Mouse (Mus musculus) C2C12 (cell line): ENCODE data around the gene Timeless. TPM values are rescaled to one million over a fixed set of nuclear protein-coding genes. Genes with fewer than 3 reads are reported as not detected.

Experiments used
- H3K27me3 ChIP-seq: one replicate; pipeline ENCODE4 v1.6.1; 2011; ENCODE audit not compliant: control insufficient read depth, insufficient read depth, insufficient read length
- H3K36me3 ChIP-seq: one replicate; pipeline ENCODE4 v1.6.1; 2011; ENCODE audit not compliant: control insufficient read depth, insufficient read depth
- H3K4me3 ChIP-seq: one replicate; pipeline ENCODE4 v1.5.1; 2011; ENCODE audit warnings: mild to moderate bottlenecking, control low read depth; ENCODE audit not compliant: poor library complexity, insufficient read depth, severe bottlenecking
- H3K79me2 ChIP-seq: one replicate; pipeline ENCODE4 v1.6.1; 2011; ENCODE audit not compliant: control insufficient read depth, insufficient read depth
- H3K79me3 ChIP-seq: one replicate; pipeline ENCODE4 v1.6.1; 2011; ENCODE audit warnings: low read depth, control low read depth
- H3ac ChIP-seq: one replicate; pipeline ENCODE3; 2011; ENCODE audit warnings: low read depth; ENCODE audit not compliant: control insufficient read depth, insufficient read length
- CEBPB ChIP-seq: IDR thresholded peaks from one replicate; pipeline ENCODE4 v1.6.1; 2011; ENCODE audit warnings: low read depth, mild to moderate bottlenecking, control low read depth, moderate library complexity
- CTCF ChIP-seq: IDR thresholded peaks from one replicate; pipeline ENCODE4 v1.5.1; 2011; ENCODE audit not compliant: control insufficient read depth, insufficient read depth, insufficient read length
- FOSL1 ChIP-seq: IDR thresholded peaks from one replicate; pipeline ENCODE4 v1.8.0; 2011; ENCODE audit warnings: mild to moderate bottlenecking, low read length; ENCODE audit not compliant: poor library complexity, insufficient read depth, severe bottlenecking
- MAX ChIP-seq: IDR thresholded peaks from one replicate; pipeline ENCODE4 v1.6.1; 2011; ENCODE audit warnings: mild to moderate bottlenecking, control low read depth
- MYOD1 ChIP-seq: IDR thresholded peaks from one replicate; pipeline ENCODE4 v1.6.1; 2011; ENCODE audit warnings: low read depth; ENCODE audit not compliant: control insufficient read depth, insufficient read length
- MYOG ChIP-seq: IDR thresholded peaks from one replicate; pipeline ENCODE4 v1.6.1; 2011; ENCODE audit not compliant: control insufficient read depth, insufficient read length; ENCODE audit errors: extremely low read depth
- USF1 ChIP-seq: IDR thresholded peaks from one replicate; pipeline ENCODE4 v1.6.1; 2011; ENCODE audit warnings: low read depth, mild to moderate bottlenecking, control low read depth, moderate library complexity
- polyA plus RNA-seq: library from polyadenylated mRNA; unstranded; fragments of >200 nt; fragmentation: generic; extraction: Trizol; gene quantifications from one replicate; pipeline ENCODE4 v1.2.1, GENCODE M21; 2012; ENCODE audit warnings: missing spikeins

Gene Timeless
- polyA plus RNA-seq, 1 experiment, result 17.7 TPM

- Histone ChIP-seq H3K36me3 (peaks cover 67% of the 10 kb centered on the region), H3K4me3 (no peak overlapping the region), H3K79me3 (no peaks in the 10 kb centered on the region), H3K79me2 (no peaks in the 10 kb centered on the region), H3ac (no peak overlapping the region), H3K27me3 (no peaks in the 10 kb centered on the region)
- TF ChIP-seq MYOG (no peak), MYOD1 (no peak), FOSL1 (no peak), MAX (no peak), CTCF (no peak), USF1 (no peak), CEBPB (no peak)
Observed at GRCm38 (mm10) chr10:128243252-128243651, 11.4 kb downstream of the Timeless start.

GRCm38 (mm10) chr10:128244121-128244520 is 12.3 kb downstream of the Timeless start:
- H3ac ChIP-seq, result no peak overlapping the region
- H3K36me3 ChIP-seq, result peaks cover 72% of the 10 kb centered on the region
- H3K27me3 ChIP-seq, result no peaks in the 10 kb centered on the region
- H3K4me3 ChIP-seq, result no peak overlapping the region
- TF ChIP-seq FOSL1 (no peak), CEBPB (no peak), MYOG (no peak), MAX (no peak), CTCF (no peak), MYOD1 (no peak), USF1 (no peak)
- H3K79me3 ChIP-seq, result no peaks in the 10 kb centered on the region
- H3K79me2 ChIP-seq, result no peaks in the 10 kb centered on the region

- Histone ChIP-seq H3K27me3 (no peaks in the 10 kb centered on the region), H3K36me3 (peaks cover 86% of the 10 kb centered on the region), H3K4me3 (no peak overlapping the region), H3K79me2 (no peaks in the 10 kb centered on the region), H3ac (no peak overlapping the region), H3K79me3 (no peaks in the 10 kb centered on the region)
- TF ChIP-seq CTCF, result no peak
- no peak for TF ChIP-seq MAX
- no peak for TF ChIP-seq MYOD1
Observed at GRCm38 (mm10) chr10:128247020-128247732, 15.3 kb downstream of the Timeless start.

GRCm38 (mm10) chr10:128250565-128250964 is 18.7 kb downstream of the Timeless start:
- Histone ChIP-seq H3K36me3 (peaks cover 68% of the 10 kb centered on the region), H3K79me2 (no peaks in the 10 kb centered on the region), H3K79me3 (no peaks in the 10 kb centered on the region), H3K4me3 (no peak overlapping the region), H3ac (no peak overlapping the region), H3K27me3 (no peaks in the 10 kb centered on the region)
- TF ChIP-seq CEBPB (no peak), MYOG (no peak), CTCF (no peak), MAX (no peak), FOSL1 (no peak), MYOD1 (no peak), USF1 (no peak)

GRCm38 (mm10) chr10:128253677-128254255 is 21.9 kb downstream of the Timeless start, which contains the start of gene Apon:
Gene Apon (plus strand): TSS chr10:128254096.
- H3ac ChIP-seq, result no peak within 1 kb of the TSS
- no peaks in the 10 kb centered on the region for H3K27me3 ChIP-seq
- no peak within 1 kb of the TSS for H3K4me3 ChIP-seq
- H3K79me3 ChIP-seq, result no peaks in the 10 kb centered on the region
- TF ChIP-seq USF1 (no peak), CEBPB (peak; percentile 65)
- H3K36me3 ChIP-seq, result peaks cover 42% of the 10 kb centered on the region
- H3K79me2 ChIP-seq, result no peaks in the 10 kb centered on the region

GRCm38 (mm10) chr10:128255925-128256324 is 24.1 kb downstream of the Timeless start:
- peaks cover 22% of the 10 kb centered on the region for H3K36me3 ChIP-seq
- no peaks in the 10 kb centered on the region for H3K79me3 ChIP-seq
- H3K27me3 ChIP-seq, result no peaks in the 10 kb centered on the region
- H3ac ChIP-seq, result no peak overlapping the region
- no peak for TF ChIP-seq MAX
- peak; percentile 9 for TF ChIP-seq CEBPB
- TF ChIP-seq CTCF, result no peak
- no peaks in the 10 kb centered on the region for H3K79me2 ChIP-seq
- no peak overlapping the region for H3K4me3 ChIP-seq
